Mouse (Mus musculus): ENCODE results near the gene Fam136a. TPM values are rescaled to one million over a fixed set of nuclear protein-coding genes. Genes with fewer than 3 reads are reported as not detected.
"Not testable (repeated sequence)": the region's sequence is repeated elsewhere in the genome, so short reads cannot be mapped to it uniquely, and the experiment has no call there.

Gene Fam136a
- total RNA-seq, 1 experiment from 2014 or later, result 63.1 TPM

DNA sequence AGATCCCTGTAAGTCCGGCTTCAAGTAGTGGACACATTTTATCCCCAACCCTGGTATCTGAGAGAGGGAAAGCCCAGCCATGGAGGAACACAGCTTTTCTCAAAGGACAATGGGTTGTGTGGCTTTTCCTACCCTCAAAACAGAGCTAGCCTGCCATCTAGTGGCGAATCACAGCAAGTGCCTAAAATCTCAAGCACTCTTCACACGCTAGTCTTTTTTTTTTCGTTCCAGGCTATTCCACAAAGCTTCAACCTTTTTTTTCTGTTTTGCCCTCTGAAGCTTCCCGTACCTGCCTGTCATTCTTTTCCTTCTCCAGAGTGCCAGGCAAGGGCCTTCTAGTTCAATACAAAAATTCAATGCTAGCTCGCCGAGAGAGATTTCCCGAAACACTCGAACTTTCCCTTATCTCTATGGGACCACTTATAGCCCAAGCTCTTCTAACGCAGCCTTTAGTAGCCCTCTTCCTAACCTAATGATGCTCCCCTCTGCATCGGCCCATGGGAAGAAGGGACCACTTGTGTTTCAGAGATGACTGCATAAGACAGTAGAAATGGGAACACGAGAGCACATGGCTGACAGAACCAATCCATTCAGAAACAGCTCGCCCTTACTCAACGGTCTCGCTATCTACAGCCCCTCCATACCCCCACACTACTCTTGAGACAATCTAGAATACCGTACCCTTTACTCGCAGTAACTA, 854 bp upstream of the Fam136a start:
- peak; percentile 56 for ATAC-seq (replicated peaks; ENCODE audit: low read depth, poor library complexity, severe bottlenecking)

- no peak for ATAC-seq (replicated peaks; ENCODE audit: low read depth, poor library complexity, severe bottlenecking)
Measured at GRCm38 (mm10) chr6:86366125-86366852, 843 bp downstream of the Fam136a start.

GRCm38 (mm10) chr6:86366853-86367249, 1.4 kb downstream of the Fam136a start:
- ATAC-seq (replicated peaks; ENCODE audit: low read depth, poor library complexity, severe bottlenecking), result no peak

DNA sequence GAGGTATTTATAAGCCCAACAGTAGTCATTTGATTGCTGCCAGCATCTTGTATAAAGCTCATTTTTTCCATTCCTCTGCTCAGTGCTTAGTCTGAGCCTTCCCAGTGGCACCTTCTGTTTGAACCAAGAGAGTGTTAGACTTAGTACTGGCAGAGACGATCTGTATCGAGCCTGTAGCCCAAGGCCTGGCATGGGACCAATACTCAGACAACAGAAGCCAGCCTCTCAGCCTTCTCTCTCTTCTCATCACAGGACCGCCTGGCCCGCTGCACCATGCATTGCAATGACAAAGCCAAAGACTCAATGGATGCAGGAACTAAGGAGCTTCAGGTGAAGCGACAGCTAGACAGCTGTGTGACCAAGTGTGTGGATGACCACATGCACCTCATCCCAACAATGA, 3.0 kb downstream of the Fam136a start:
- ATAC-seq (replicated peaks; ENCODE audit: low read depth, poor library complexity, severe bottlenecking), result no peak

GRCm38 (mm10) chr6:86370093-86370713, 4.8 kb downstream of the Fam136a start:
- ATAC-seq (replicated peaks; ENCODE audit: low read depth, poor library complexity, severe bottlenecking), result no peak

- ATAC-seq (replicated peaks; ENCODE audit: low read depth, poor library complexity, severe bottlenecking), result peak; percentile 37
Measured at GRCm38 (mm10) chr6:86370764-86371339, 5.4 kb downstream of the Fam136a start, which contains the start of gene Snrpg. TSS of gene Snrpg (plus strand) at chr6:86371304.

- peak; percentile 92 for ATAC-seq (replicated peaks; ENCODE audit: low read depth, poor library complexity, severe bottlenecking)
Measured at GRCm38 (mm10) chr6:86371340-86371911, 6.0 kb downstream of the Fam136a start.

DNA sequence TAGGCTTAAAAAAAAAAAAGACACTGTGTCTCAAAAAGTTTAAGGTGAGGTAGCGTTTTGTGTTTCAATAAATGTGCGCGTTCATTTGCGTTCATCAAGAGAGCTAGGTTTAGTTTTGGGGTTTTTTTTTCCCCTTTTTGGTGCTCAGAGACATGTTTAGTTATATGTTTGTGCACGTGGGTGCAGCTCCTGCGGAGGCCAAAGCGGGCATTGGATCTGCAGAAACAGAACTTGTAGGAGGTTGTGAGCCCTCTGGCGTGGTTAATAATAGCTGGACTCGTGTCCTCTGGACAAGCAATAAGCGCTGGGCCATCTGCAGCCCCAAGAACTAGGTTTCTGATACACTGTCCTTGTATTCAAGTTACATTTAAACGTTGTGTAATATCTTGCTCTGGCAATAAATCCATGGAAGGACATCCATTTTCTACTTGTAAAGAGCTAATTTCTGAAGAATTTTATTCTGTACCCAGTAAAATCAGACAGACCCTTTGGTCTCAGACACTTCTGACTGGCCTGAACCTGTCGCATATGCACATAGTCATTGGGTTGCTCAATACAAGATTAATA, 6.6 kb downstream of the Fam136a start:
- no peak for ATAC-seq (replicated peaks; ENCODE audit: low read depth, poor library complexity, severe bottlenecking)

DNA sequence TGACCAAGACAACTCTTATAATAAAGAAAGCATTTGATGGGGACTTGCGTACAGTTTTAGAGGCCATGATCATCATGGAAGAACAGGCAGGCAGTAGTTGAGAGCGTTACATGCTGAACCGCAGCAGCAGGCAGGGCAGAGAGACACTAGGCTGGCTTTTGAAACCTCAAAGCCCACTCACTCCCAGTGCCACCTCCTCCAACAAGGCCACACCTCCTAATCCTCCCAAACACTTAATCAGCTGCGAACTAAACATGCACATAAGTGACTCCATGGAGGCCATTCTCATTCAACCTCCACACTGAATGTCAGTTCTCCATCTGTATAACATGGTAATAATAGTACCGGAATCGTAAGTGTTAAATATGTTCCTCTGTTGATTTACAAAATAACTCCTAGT, 8.1 kb downstream of the Fam136a start:
- ATAC-seq (replicated peaks; ENCODE audit: low read depth, poor library complexity, severe bottlenecking), result no peak

DNA sequence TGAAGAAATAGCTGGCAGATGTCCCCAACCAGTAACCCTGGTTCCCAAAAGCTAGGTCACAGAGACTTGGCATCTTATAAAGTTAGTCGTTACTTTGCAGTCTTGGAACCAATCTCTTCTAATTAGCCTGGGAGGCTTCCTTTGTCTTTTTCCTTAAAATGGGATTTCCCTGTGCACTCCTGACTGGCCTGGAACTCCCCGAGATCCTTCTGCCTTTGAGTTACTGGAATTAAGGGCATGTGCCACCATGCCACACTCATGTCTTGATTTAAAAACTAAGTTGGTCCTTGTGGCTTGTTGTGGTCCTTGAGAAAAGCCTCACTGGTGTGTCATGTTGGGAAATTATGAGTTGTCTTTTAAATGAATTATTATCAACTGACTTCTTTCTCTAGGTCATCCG, 12.9 kb downstream of the Fam136a start:
- ATAC-seq (replicated peaks; ENCODE audit: low read depth, poor library complexity, severe bottlenecking), result no peak

- not testable (repeated sequence) for ATAC-seq (replicated peaks; ENCODE audit: low read depth, poor library complexity, severe bottlenecking)
Measured at GRCm38 (mm10) chr6:86380112-86380511, 14.7 kb downstream of the Fam136a start.

GRCm38 (mm10) chr6:86382551-86382950, 17.1 kb downstream of the Fam136a start:
- ATAC-seq (replicated peaks; ENCODE audit: low read depth, poor library complexity, severe bottlenecking), result no peak

GRCm38 (mm10) chr6:86383370-86383769, 17.9 kb downstream of the Fam136a start:
- ATAC-seq (replicated peaks; ENCODE audit: low read depth, poor library complexity, severe bottlenecking), result no peak

GRCm38 (mm10) chr6:86384692-86385091, 19.2 kb downstream of the Fam136a start:
- no peak for ATAC-seq (replicated peaks; ENCODE audit: low read depth, poor library complexity, severe bottlenecking)

DNA sequence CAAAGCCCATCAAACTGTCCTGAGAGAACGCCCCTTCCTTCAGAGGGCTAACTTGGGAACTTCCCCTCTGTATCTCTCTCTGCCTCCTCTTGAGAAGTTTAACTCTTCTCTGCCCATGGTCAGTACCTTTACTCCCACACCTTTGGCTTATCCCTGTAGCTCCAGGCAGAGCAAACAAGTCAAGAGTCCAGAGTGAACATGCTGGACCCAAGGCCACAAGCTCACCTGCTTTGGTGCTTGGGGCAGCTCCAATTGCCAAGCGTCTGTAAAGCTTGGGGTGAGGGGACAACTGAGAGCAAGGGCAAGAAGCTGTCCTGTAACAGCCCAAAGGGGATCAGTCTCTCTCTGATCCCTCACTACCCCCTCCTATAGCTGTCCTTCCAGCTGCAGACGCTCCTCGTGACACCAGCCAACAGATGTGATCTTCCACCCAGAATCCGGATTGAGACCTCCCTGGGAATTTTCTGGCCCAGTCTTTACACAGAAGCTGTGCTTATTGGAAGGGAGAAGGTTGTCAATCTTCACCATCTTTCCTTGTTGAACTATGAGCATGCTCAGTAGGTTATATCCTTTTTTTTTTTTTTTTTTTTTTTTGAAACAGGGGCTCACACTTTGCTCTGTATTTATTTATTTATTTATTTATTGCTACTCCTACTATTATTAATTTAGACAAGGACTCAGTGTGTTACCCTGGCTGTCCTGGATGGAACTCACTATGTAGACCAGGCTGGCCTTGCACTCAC, 20.1 kb downstream of the Fam136a start:
- ATAC-seq (replicated peaks; ENCODE audit: low read depth, poor library complexity, severe bottlenecking), result no peak

DNA sequence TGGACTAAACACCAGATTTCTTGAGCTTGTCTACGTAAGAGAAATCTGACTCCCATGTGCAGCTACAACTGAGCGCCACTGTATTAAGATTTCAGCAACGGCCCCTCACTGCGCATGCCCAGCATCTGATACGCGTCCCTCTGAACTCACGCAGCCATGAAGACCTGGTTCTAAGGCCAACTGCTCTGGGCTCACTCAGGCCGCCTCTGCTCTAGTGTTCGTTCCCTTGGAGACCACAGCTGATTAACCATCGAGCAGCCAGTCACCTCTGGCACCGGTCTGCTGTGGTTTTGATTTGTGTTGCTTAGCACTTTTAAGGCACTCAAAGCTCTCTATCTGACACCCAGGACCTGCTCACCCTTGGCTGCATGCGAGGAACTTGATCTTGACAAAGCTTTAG, 21.9 kb downstream of the Fam136a start:
- ATAC-seq (replicated peaks; ENCODE audit: low read depth, poor library complexity, severe bottlenecking), result no peak

DNA sequence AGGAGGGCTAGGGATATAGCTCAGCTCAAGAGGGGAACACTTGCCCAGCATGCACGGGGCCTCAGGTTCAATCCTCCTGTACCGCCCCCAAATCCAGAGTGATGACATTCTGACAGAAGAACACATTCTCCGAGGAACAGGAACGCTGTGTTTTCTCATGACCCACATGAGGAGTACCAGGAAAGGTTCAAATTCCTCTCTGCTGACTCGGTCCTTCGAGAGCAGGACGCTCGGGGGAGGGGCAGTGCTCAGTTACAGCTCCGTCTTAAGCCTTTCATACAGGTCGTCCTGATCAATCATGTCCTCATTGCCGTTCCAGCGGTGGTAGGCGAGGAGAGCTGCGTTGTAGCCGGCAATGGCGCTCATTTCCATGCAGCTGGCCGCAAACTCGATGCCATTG, 23.0 kb downstream of the Fam136a start:
- ATAC-seq (replicated peaks; ENCODE audit: low read depth, poor library complexity, severe bottlenecking), result no peak

GRCm38 (mm10) chr6:86391326-86391725, 25.9 kb downstream of the Fam136a start:
- no peak for ATAC-seq (replicated peaks; ENCODE audit: low read depth, poor library complexity, severe bottlenecking)

GRCm38 (mm10) chr6:86393187-86393586, 27.7 kb downstream of the Fam136a start:
- ATAC-seq (replicated peaks; ENCODE audit: low read depth, poor library complexity, severe bottlenecking), result no peak
